Mouse (Mus musculus) forebrain, embryonic 15.5 days (tissue): ENCODE data around the gene Sapcd1. TPM values are rescaled to one million over a fixed set of nuclear protein-coding genes. Genes with fewer than 3 reads are reported as not detected.

Source experiments
- ATAC-seq: fragments of 200-750 bp; cut with Nextera tagmentation; replicated peaks from 2 replicates; pipeline ENCODE4 v1.8.0; 2017; ENCODE audit warnings: mild to moderate bottlenecking, moderate TSS enrichment, moderate library complexity
- H3K27ac ChIP-seq: fragments of 300-500 bp; sonication (generic); replicated peaks from 2 replicates; pipeline ENCODE4 v1.5.1; 2015; ENCODE audit warnings: mild to moderate bottlenecking, inconsistent platforms
- H3K27me3 ChIP-seq: fragments of 300-500 bp; sonication (generic); 2 replicates; pipeline ENCODE4 v1.6.1; 2015; ENCODE audit warnings: inconsistent platforms
- H3K36me3 ChIP-seq: fragments of 300-500 bp; sonication (generic); 2 replicates; pipeline ENCODE4 v1.6.1; 2015; ENCODE audit warnings: mild to moderate bottlenecking, inconsistent platforms
- H3K4me1 ChIP-seq: fragments of 300-500 bp; sonication (generic); 2 replicates; pipeline ENCODE4 v1.6.1; 2015; ENCODE audit warnings: inconsistent platforms
- H3K4me2 ChIP-seq: fragments of 300-500 bp; sonication (generic); replicated peaks from 2 replicates; pipeline ENCODE4 v1.6.1; 2015; ENCODE audit warnings: mild to moderate bottlenecking, inconsistent platforms
- H3K4me3 ChIP-seq: fragments of 300-500 bp; sonication (generic); 2 replicates; pipeline ENCODE4 v1.5.1; 2015; ENCODE audit warnings: mild to moderate bottlenecking, inconsistent platforms
- H3K9ac ChIP-seq: fragments of 300-500 bp; sonication (generic); replicated peaks from 2 replicates; pipeline ENCODE4 v1.6.1; 2015; ENCODE audit warnings: mild to moderate bottlenecking, inconsistent platforms
- H3K9me3 ChIP-seq: fragments of 300-500 bp; sonication (generic); 2 replicates; pipeline ENCODE4 v1.6.1; 2016; ENCODE audit warnings: inconsistent platforms
- WGBS: fragments of 180-500 bp; shearing (Covaris S2); methylation state at CpG from one replicate; pipeline ENCODE4 v1.1.7; 2015; ENCODE audit warnings: mixed read lengths; 5-methylcytosine and 5-hydroxymethylcytosine counted together
- polyA plus RNA-seq: library from polyadenylated mRNA; unstranded; fragments of >200 nt; fragmentation: Nextera tagmentation; extraction: Ambion mirVana; gene quantifications from 2 replicates; pipeline ENCODE4 v1.2.1, GENCODE M21; 2015

The Sapcd1 gene
- polyA plus RNA-seq, 1 experiment from 2014 or later: 5.8 TPM

GRCm38 (mm10) chr17:35063466-35063865, 35.6 kb upstream of the Sapcd1 start:
- Histone ChIP-seq H3K36me3 (peaks cover 23% of the 10 kb centered on the region; the same call in 1 of the 2 replicates), H3K4me3 (no peak overlapping the region), H3K4me1 (peaks cover 38% of the 10 kb centered on the region), H3K4me2 (no peak overlapping the region), H3K27ac (no peak overlapping the region), H3K9me3 (no peaks in the 10 kb centered on the region), H3K9ac (no peak overlapping the region), H3K27me3 (peaks cover 24% of the 10 kb centered on the region; the same call in 1 of the 2 replicates)
- 95% methylated on average over 3 of the region's 3 CpGs for WGBS
- ATAC-seq: no peak

GRCm38 (mm10) chr17:35061299-35061698, 33.5 kb upstream of the Sapcd1 start:
- no peaks in the 10 kb centered on the region for H3K9me3 ChIP-seq
- H3K9ac ChIP-seq: no peak overlapping the region
- WGBS: 87% methylated on average over 8 of the region's 8 CpGs
- no peak overlapping the region for H3K4me2 ChIP-seq
- H3K27me3 ChIP-seq: peaks cover 19% of the 10 kb centered on the region; the same call in 1 of the 2 replicates
- peaks cover 38% of the 10 kb centered on the region for H3K4me1 ChIP-seq
- peak overlapping the region; percentile 80; the same call in 1 of the 2 replicates for H3K4me3 ChIP-seq
- no peak overlapping the region for H3K27ac ChIP-seq
- ATAC-seq: no peak
- peaks cover 26% of the 10 kb centered on the region; the same call in 1 of the 2 replicates for H3K36me3 ChIP-seq

GRCm38 (mm10) chr17:35060737-35061297, 33.0 kb upstream of the Sapcd1 start:
- H3K9ac ChIP-seq: peak overlapping the region; percentile 89
- peaks cover 19% of the 10 kb centered on the region; the same call in 1 of the 2 replicates for H3K27me3 ChIP-seq
- H3K4me2 ChIP-seq: peak overlapping the region; percentile 92
- H3K36me3 ChIP-seq: peaks cover 27% of the 10 kb centered on the region; the same call in 1 of the 2 replicates
- no peak overlapping the region for H3K27ac ChIP-seq
- H3K4me1 ChIP-seq: peaks cover 38% of the 10 kb centered on the region
- ATAC-seq: no peak
- H3K9me3 ChIP-seq: no peaks in the 10 kb centered on the region
- WGBS: 57% methylated on average over 22 of the region's 22 CpGs
- H3K4me3 ChIP-seq: peak overlapping the region; percentile 80

GRCm38 (mm10) chr17:35060071-35060470, 32.3 kb upstream of the Sapcd1 start:
- Histone ChIP-seq H3K4me3 (peak overlapping the region; percentile 80), H3K4me1 (peaks cover 32% of the 10 kb centered on the region), H3K27ac (no peak overlapping the region), H3K36me3 (peaks cover 30% of the 10 kb centered on the region), H3K27me3 (peaks cover 13% of the 10 kb centered on the region; the same call in 1 of the 2 replicates), H3K4me2 (peak overlapping the region; percentile 92), H3K9ac (peak overlapping the region; percentile 89), H3K9me3 (no peaks in the 10 kb centered on the region)
- WGBS: 16% methylated on average over 14 of the region's 14 CpGs
- ATAC-seq: peak; percentile 12; the same call in 1 of the 2 replicates

GRCm38 (mm10) chr17:35058911-35059892, 31.4 kb upstream of the Sapcd1 start, which contains the start of gene Ddah2:
Ddah2 (plus strand) TSS chr17:35059035.
- H3K4me1 ChIP-seq: peaks cover 24% of the 10 kb centered on the region
- peak within 1 kb of the TSS; percentile 89 for H3K9ac ChIP-seq
- peak within 1 kb of the TSS; percentile 80 for H3K4me3 ChIP-seq
- H3K27ac ChIP-seq: peak within 1 kb of the TSS; percentile 91
- peaks cover 8% of the 10 kb centered on the region; the same call in 1 of the 2 replicates for H3K27me3 ChIP-seq
- no peaks in the 10 kb centered on the region for H3K9me3 ChIP-seq
- H3K4me2 ChIP-seq: peak within 1 kb of the TSS; percentile 92
- under 1% methylated on average over 57 of the region's 57 CpGs for WGBS
- H3K36me3 ChIP-seq: peaks cover 33% of the 10 kb centered on the region
- ATAC-seq: peak; percentile 89

GRCm38 (mm10) chr17:35058316-35058715, 30.5 kb upstream of the Sapcd1 start:
- no peak overlapping the region; the same call in 1 of the 2 replicates for H3K4me3 ChIP-seq
- H3K9me3 ChIP-seq: no peaks in the 10 kb centered on the region
- peaks cover 24% of the 10 kb centered on the region for H3K4me1 ChIP-seq
- H3K27ac ChIP-seq: peak overlapping the region; percentile 91; the same call in 1 of the 2 replicates
- ATAC-seq: 0 out of 2 replicates have a peak, but pooled peaks have one; percentile 0
- no peak overlapping the region; the same call in 1 of the 2 replicates for H3K4me2 ChIP-seq
- no peaks in the 10 kb centered on the region for H3K27me3 ChIP-seq
- peaks cover 38% of the 10 kb centered on the region for H3K36me3 ChIP-seq
- H3K9ac ChIP-seq: no peak overlapping the region
- WGBS: 66% methylated on average over 9 of the region's 9 CpGs

GRCm38 (mm10) chr17:35057090-35057489, 29.3 kb upstream of the Sapcd1 start:
- Histone ChIP-seq H3K9ac (no peak overlapping the region), H3K9me3 (no peaks in the 10 kb centered on the region), H3K27ac (no peak overlapping the region), H3K4me1 (peaks cover 28% of the 10 kb centered on the region), H3K4me2 (no peak overlapping the region), H3K27me3 (no peaks in the 10 kb centered on the region), H3K4me3 (no peak overlapping the region), H3K36me3 (peaks cover 32% of the 10 kb centered on the region)
- WGBS: 88% methylated on average over 3 of the region's 3 CpGs
- ATAC-seq: no peak

GRCm38 (mm10) chr17:35055691-35056495, 28.1 kb upstream of the Sapcd1 start:
- peaks cover 22% of the 10 kb centered on the region for H3K36me3 ChIP-seq
- 91% methylated on average over 7 of the region's 7 CpGs for WGBS
- no peaks in the 10 kb centered on the region for H3K27me3 ChIP-seq
- no peak overlapping the region for H3K27ac ChIP-seq
- no peak for ATAC-seq
- H3K4me3 ChIP-seq: no peak overlapping the region
- peaks cover 30% of the 10 kb centered on the region for H3K4me1 ChIP-seq
- no peaks in the 10 kb centered on the region for H3K9me3 ChIP-seq
- no peak overlapping the region for H3K4me2 ChIP-seq
- no peak overlapping the region for H3K9ac ChIP-seq

- H3K9ac ChIP-seq: peak overlapping the region; percentile 60; the same call in 1 of the 2 replicates
These were observed 24.5 kb upstream of the Sapcd1 start for GRCm38 (mm10) chr17:35052271-35052798.

GRCm38 (mm10) chr17:35051156-35052086, 23.6 kb upstream of the Sapcd1 start:
- Histone ChIP-seq H3K9ac (peak overlapping the region; percentile 60), H3K4me1 (peaks cover 36% of the 10 kb centered on the region), H3K4me3 (peak overlapping the region; percentile 43), H3K27ac (peak overlapping the region; percentile 92), H3K27me3 (no peaks in the 10 kb centered on the region), H3K36me3 (peaks cover 16% of the 10 kb centered on the region), H3K4me2 (peak overlapping the region; percentile 49), H3K9me3 (no peaks in the 10 kb centered on the region)
- peak; percentile 50 for ATAC-seq
- WGBS: 2% methylated on average over 21 of the region's 21 CpGs

More at GRCm38 (mm10) chr17:35052271-35052798, 24.5 kb upstream of the Sapcd1 start:
- Histone ChIP-seq H3K36me3 (peaks cover 19% of the 10 kb centered on the region), H3K27ac (peak overlapping the region; percentile 92), H3K4me1 (peaks cover 31% of the 10 kb centered on the region), H3K27me3 (no peaks in the 10 kb centered on the region), H3K9me3 (no peaks in the 10 kb centered on the region), H3K4me3 (peak overlapping the region; percentile 43; the same call in 1 of the 2 replicates), H3K4me2 (peak overlapping the region; percentile 49)
- WGBS: 79% methylated on average over 12 of the region's 12 CpGs
- ATAC-seq: no peak
